14 mouse cellular contexts compared by ENCODE assay signal in genomic region chr4:139177921-139178320, GRCm38 (mm10). TPM values are rescaled to one million over a fixed set of nuclear protein-coding genes. Genes with fewer than 3 reads are reported as not detected.
DNase-seq lines count a peak whose midpoint lies in the region; ATAC-seq and TF ChIP-seq lines count a peak whose summit lies in the region.
"Had no signal": no experiment of that assay in that cellular context is flagged by ENCODE, and none has a peak within 500 bp of the region (broad histone marks: within the 10 kb centered on the region; RNA-seq: fewer than 3 reads in every experiment).

No protein-coding gene starts in this region.

- H3K27me3 ChIP-seq in heart, adult 2 months (ENCODE audit: control insufficient read depth, insufficient read depth, low read length) = no peaks in the 10 kb centered on the region
- H3K27me3 ChIP-seq: forebrain, embryonic 12.5 days; intestine, embryonic 15.5 days; midbrain, embryonic 12.5 days had no signal

- no peak overlapping the region for H3K9ac ChIP-seq in heart, adult 2 months (ENCODE audit: low read depth, low read length)
- H3K9ac ChIP-seq: forebrain, embryonic 12.5 days; intestine, embryonic 15.5 days; midbrain, embryonic 12.5 days had no signal

- no peak for TF ChIP-seq EP300 in heart, adult 2 months (IDR thresholded peaks at IDR 0.05; ENCODE audit: insufficient read depth, low read depth, low read length)

- TF ChIP-seq CTCF in heart, adult 2 months (IDR thresholded peaks at IDR 0.05) = peak; percentile 65
- peak; percentile 31; the same call in 1 of the 2 replicates for TF ChIP-seq CTCF in lung, adult 2 months (IDR thresholded peaks at IDR 0.05; ENCODE audit: insufficient read depth, low read length)

- H3K4me1 ChIP-seq in heart, adult 2 months (ENCODE audit: control insufficient read depth, insufficient read depth, low read length) = peaks cover 6% of the 10 kb centered on the region
- H3K4me1 ChIP-seq in lung, adult 2 months (ENCODE audit: control insufficient read depth, insufficient read depth, low read length) = peaks cover 5% of the 10 kb centered on the region; the same call in 1 of the 2 replicates
- H3K4me1 ChIP-seq: forebrain, embryonic 12.5 days; midbrain, embryonic 12.5 days had no signal

- intact Hi-C loops in heart, adult 2 months (cut with DNase I) = no loop called here
- intact Hi-C loops in heart, postnatal 10 days (cut with DNase I) = no loop called here

- no peak for TF ChIP-seq POLR2A in heart, adult 2 months (IDR thresholded peaks at IDR 0.05; ENCODE audit: insufficient read depth, low read depth, low read length)
- no peak for TF ChIP-seq POLR2A in lung, adult 2 months (IDR thresholded peaks at IDR 0.05; ENCODE audit: borderline replicate concordance, extremely low read depth, low read depth, low read length)

- WGBS in heart, adult 2 months = 94% methylated on average over 3 of the region's 3 CpGs
- 93% methylated on average over 3 of the region's 3 CpGs for WGBS in lung, adult 2 months

- H3K27ac ChIP-seq in heart, adult 2 months = no peak overlapping the region
- H3K27ac ChIP-seq: forebrain, embryonic 12.5 days; intestine, embryonic 15.5 days; midbrain, embryonic 12.5 days had no signal

- H3K79me2 ChIP-seq in heart, adult 2 months (replicated peaks; ENCODE audit: control insufficient read depth, insufficient read depth, low read length) = no peaks in the 10 kb centered on the region

- no peak overlapping the region for H3K4me3 ChIP-seq in heart, adult 2 months
- H3K4me3 ChIP-seq in lung, adult 2 months (replicated peaks; ENCODE audit: extremely low read depth, low read depth, low read length) = no peak overlapping the region
- H3K4me3 ChIP-seq: forebrain, embryonic 12.5 days; intestine, embryonic 15.5 days; midbrain, embryonic 12.5 days had no signal

- DNase-seq in heart, adult 2 months = no peak
- DNase-seq in heart, postnatal 10 days = no peak
- DNase-seq in lung, adult 2 months = no peak
- no peak for DNase-seq in lung, postnatal 36 days
- peak; percentile 57 for DNase-seq in ES-CJ7 (ENCODE audit: low read depth, low spot score)
- DNase-seq in naive thymus-derived CD4-positive, alpha-beta T cell, adult 2 months (ENCODE audit: low read depth) = peak; percentile 52
- DNase-seq in embryo, embryonic 9.5 days (ENCODE audit: extremely low spot score) = no peak
- DNase-seq: gastrocnemius, postnatal 36 days; right cerebral cortex, postnatal 25 days had no signal

- ATAC-seq in inflammation-experienced regulatory T-cells, adult 6 months = no peak
- ATAC-seq: activated CD4-positive, CD25-positive, alpha-beta regulatory T cell, adult 4 months; intestine, embryonic 15.5 days had no signal

- H3K36me3 ChIP-seq in heart, adult 2 months (ENCODE audit: control insufficient read depth, insufficient read depth, low read length) = no peaks in the 10 kb centered on the region
- H3K36me3 ChIP-seq: forebrain, embryonic 12.5 days; intestine, embryonic 15.5 days; midbrain, embryonic 12.5 days had no signal

RNA-seq across cellular contexts. Expression of gene Capzb, which starts 14.8 kb away (rescaled TPM):
- total RNA-seq in heart, adult 2 months (2021) = 100 to 1,000 TPM; 342 to 392 TPM
- 160 and 191 TPM in 2 replicates for polyA plus RNA-seq in heart, adult 2 months (2012; rRNA removed)
- 100 to 1,000 TPM; 394 to 406 TPM for total RNA-seq in heart, postnatal 10 days (2021)
- 152 and 172 TPM in 2 replicates for polyA plus RNA-seq in lung, adult 2 months (2012; rRNA removed)
- 100 to 1,000 TPM; 536 to 831 (median 607) TPM for polyA plus RNA-seq in inflammation-experienced regulatory T-cells, adult 6 months (2017; shearing (Covaris generic))

RNA-seq across cellular contexts. Expression of gene Minos1, which starts 47.0 kb away (rescaled TPM):
- 100 to 1,000 TPM; 586 to 660 TPM for total RNA-seq in heart, adult 2 months (2021)
- polyA plus RNA-seq in heart, adult 2 months (2012; rRNA removed) = 203 and 282 TPM in 2 replicates
- total RNA-seq in heart, postnatal 10 days (2021) = 100 to 1,000 TPM; 714 to 726 TPM
- 29.7 and 37.7 TPM in 2 replicates for polyA plus RNA-seq in lung, adult 2 months (2012; rRNA removed)
- polyA plus RNA-seq in inflammation-experienced regulatory T-cells, adult 6 months (2017; shearing (Covaris generic)) = 100 to 1,000 TPM; 341 to 392 (median 352) TPM

Comparison
In these comparisons a context has a peak if more than half of its experiments do, and no peak if none do; other contexts are left out.
1. DNase-seq: peak in ES-CJ7 (single experiment) and naive thymus-derived CD4-positive, alpha-beta T cell, adult 2 months (single experiment); none in heart, adult 2 months (0 of 2), heart, postnatal 10 days (0 of 2), lung, adult 2 months (single experiment), lung, postnatal 36 days (single experiment) and embryo, embryonic 9.5 days (single experiment).